Mouse (Mus musculus) thymus, adult 2 months (tissue): ENCODE results near the gene Irgc1.

Experiments used
- CTCF ChIP-seq: fragments of 200-500 bp; IDR thresholded peaks from 2 replicates; pipeline ENCODE4 v1.5.1; 2012; ENCODE audit warnings: mild to moderate bottlenecking, control low read depth, low read length, moderate library complexity, borderline replicate concordance; ENCODE audit not compliant: control insufficient read depth, poor library complexity, insufficient read depth; ENCODE audit errors: extremely low read depth
- POLR2A ChIP-seq: fragments of 200-500 bp; IDR thresholded peaks from 2 replicates; pipeline ENCODE4 v1.6.1; 2012; ENCODE audit warnings: mild to moderate bottlenecking, low read length, control low read depth, moderate library complexity; ENCODE audit not compliant: control insufficient read depth, poor library complexity, insufficient read depth; ENCODE audit errors: extremely low read depth

- peak; percentile 50; the same call in 1 of the 2 replicates for TF ChIP-seq CTCF
- TF ChIP-seq POLR2A = no peak
Observed at GRCm38 (mm10) chr7:24402851-24403250, 49.2 kb downstream of the Irgc1 start.
